In genomic region chr11:18069348-18070031, GRCm38 (mm10) we compare ENCODE assay signal across 16 mouse cellular contexts.
DNase-seq lines count a peak whose midpoint lies in the region; ATAC-seq and TF ChIP-seq lines count a peak whose summit lies in the region.
"Had no signal": no experiment of that assay in that cellular context is flagged by ENCODE, and none has a peak within 500 bp of the region (broad histone marks: within the 10 kb centered on the region; RNA-seq: fewer than 3 reads in every experiment).

No protein-coding gene starts in this region.

- H3K36me3 ChIP-seq in forebrain, embryonic 15.5 days, result no peaks in the 10 kb centered on the region
- H3K36me3 ChIP-seq in hindbrain, postnatal 0 days (ENCODE audit: insufficient read depth, low read length), result no peaks in the 10 kb centered on the region
- no peaks in the 10 kb centered on the region for H3K36me3 ChIP-seq in neural tube, embryonic 14.5 days (ENCODE audit: control insufficient read depth, insufficient read depth, low read length)
- H3K36me3 ChIP-seq in liver, embryonic 12.5 days, result no peaks in the 10 kb centered on the region
- H3K36me3 ChIP-seq: heart, embryonic 13.5 days had no signal

- peak overlapping the region; percentile 94; the same call in 1 of the 2 replicates for H3K27ac ChIP-seq in embryonic fibroblast, embryonic 13.5 days (ENCODE audit: insufficient read depth, low read length)
- no peak overlapping the region for H3K27ac ChIP-seq in forebrain, embryonic 15.5 days (replicated peaks)
- no peak overlapping the region for H3K27ac ChIP-seq in hindbrain, postnatal 0 days
- peak overlapping the region; percentile 40; the same call in 1 of the 2 replicates for H3K27ac ChIP-seq in neural tube, embryonic 14.5 days (ENCODE audit: low read depth, low read length)
- H3K27ac ChIP-seq in liver, embryonic 12.5 days, result no peak overlapping the region
- H3K27ac ChIP-seq: heart, embryonic 13.5 days; stomach, postnatal 0 days had no signal

- no peak overlapping the region for H3K4me2 ChIP-seq in forebrain, embryonic 15.5 days (replicated peaks)
- no peak overlapping the region for H3K4me2 ChIP-seq in hindbrain, postnatal 0 days (ENCODE audit: low read depth, low read length)
- H3K4me2 ChIP-seq in neural tube, embryonic 14.5 days (ENCODE audit: low read depth, low read length), result peak overlapping the region; percentile 8; the same call in 1 of the 2 replicates
- H3K4me2 ChIP-seq in liver, embryonic 12.5 days, result no peak overlapping the region
- H3K4me2 ChIP-seq: heart, embryonic 13.5 days had no signal

- WGBS in forebrain, embryonic 15.5 days, result 35% methylated on average over 7 of the region's 7 CpGs
- WGBS in hindbrain, postnatal 0 days, result 48% methylated on average over 7 of the region's 7 CpGs
- WGBS in neural tube, embryonic 14.5 days, result 30% methylated on average over 7 of the region's 7 CpGs
- WGBS in liver, embryonic 12.5 days (ENCODE audit: insufficient replicate concordance), result 30% methylated on average over 7 of the region's 7 CpGs

- H3K9me3 ChIP-seq in forebrain, embryonic 15.5 days, result no peaks in the 10 kb centered on the region
- no peaks in the 10 kb centered on the region for H3K9me3 ChIP-seq in hindbrain, postnatal 0 days (ENCODE audit: low read length)
- no peaks in the 10 kb centered on the region for H3K9me3 ChIP-seq in neural tube, embryonic 14.5 days (ENCODE audit: control insufficient read depth, low read length)
- H3K9me3 ChIP-seq in liver, embryonic 12.5 days (replicated peaks), result no peaks in the 10 kb centered on the region
- H3K9me3 ChIP-seq: heart, embryonic 13.5 days had no signal

- 0 out of 2 replicates have a peak, but pooled peaks have one; percentile 29 for ATAC-seq in forebrain, embryonic 15.5 days (replicated peaks)
- 0 out of 2 replicates have a peak, but pooled peaks have one; percentile 61 for ATAC-seq in hindbrain, postnatal 0 days
- peak; percentile 91 for ATAC-seq in neural tube, embryonic 14.5 days (ENCODE audit: low read depth)
- ATAC-seq in liver, embryonic 12.5 days, result no peak
- ATAC-seq: lung, postnatal 0 days had no signal

- no peak for TF ChIP-seq POLR2A in embryonic fibroblast, embryonic 13.5 days (IDR thresholded peaks at IDR 0.05; ENCODE audit: low read depth, low read length)

- no peak for TF ChIP-seq CTCF in embryonic fibroblast, embryonic 13.5 days (IDR thresholded peaks at IDR 0.05; ENCODE audit: borderline replicate concordance, insufficient read depth, low read length)
- no peak for TF ChIP-seq CTCF in hindbrain, postnatal 0 days (IDR thresholded peaks at IDR 0.05; ENCODE audit: low read depth)

- H3K9ac ChIP-seq in forebrain, embryonic 15.5 days (replicated peaks), result no peak overlapping the region
- no peak overlapping the region for H3K9ac ChIP-seq in hindbrain, postnatal 0 days (replicated peaks; ENCODE audit: low read length)
- H3K9ac ChIP-seq in neural tube, embryonic 14.5 days (replicated peaks; ENCODE audit: low read depth, low read length), result no peak overlapping the region
- no peak overlapping the region for H3K9ac ChIP-seq in liver, embryonic 12.5 days
- H3K9ac ChIP-seq: heart, embryonic 13.5 days had no signal

- H3K4me3 ChIP-seq in embryonic fibroblast, embryonic 13.5 days (ENCODE audit: insufficient read depth, low read length), result no peak overlapping the region
- no peak overlapping the region for H3K4me3 ChIP-seq in forebrain, embryonic 15.5 days
- no peak overlapping the region for H3K4me3 ChIP-seq in hindbrain, postnatal 0 days (ENCODE audit: low read length)
- no peak overlapping the region for H3K4me3 ChIP-seq in neural tube, embryonic 14.5 days (ENCODE audit: low read depth, low read length)
- no peak overlapping the region for H3K4me3 ChIP-seq in liver, embryonic 12.5 days
- H3K4me3 ChIP-seq: erythroblast, embryonic 14.5 days; heart, embryonic 13.5 days had no signal

- H3K27me3 ChIP-seq in forebrain, embryonic 15.5 days, result no peaks in the 10 kb centered on the region
- H3K27me3 ChIP-seq in hindbrain, postnatal 0 days (ENCODE audit: insufficient read depth, low read length), result no peaks in the 10 kb centered on the region
- H3K27me3 ChIP-seq in neural tube, embryonic 14.5 days (ENCODE audit: control insufficient read depth, insufficient read depth, low read length), result no peaks in the 10 kb centered on the region
- H3K27me3 ChIP-seq in liver, embryonic 12.5 days (replicated peaks), result no peaks in the 10 kb centered on the region
- H3K27me3 ChIP-seq: heart, embryonic 13.5 days had no signal

- DNase-seq in hindbrain, postnatal 0 days (ENCODE audit: low spot score), result no peak
- no peak for DNase-seq in adipocyte (ENCODE audit: low spot score)
- DNase-seq in left cerebral cortex, adult 9 months (ENCODE audit: low spot score in 2 of 2), result no peak
- DNase-seq: adrenal gland, postnatal 36 days; cerebellum, postnatal 10 days; heart, postnatal 4 days; kidney, adult 11 months; kidney, postnatal 10 days had no signal

- H3K4me1 ChIP-seq in embryonic fibroblast, embryonic 13.5 days (ENCODE audit: control insufficient read depth, insufficient read depth, low read length), result peaks cover 15% of the 10 kb centered on the region
- H3K4me1 ChIP-seq in forebrain, embryonic 15.5 days, result peaks cover 7% of the 10 kb centered on the region
- no peaks in the 10 kb centered on the region for H3K4me1 ChIP-seq in hindbrain, postnatal 0 days (ENCODE audit: insufficient read depth, low read length)
- H3K4me1 ChIP-seq in neural tube, embryonic 14.5 days (ENCODE audit: control insufficient read depth, insufficient read depth, low read length), result peaks cover 3% of the 10 kb centered on the region; the same call in 1 of the 2 replicates
- H3K4me1 ChIP-seq in liver, embryonic 12.5 days, result no peaks in the 10 kb centered on the region

Comparison
In these comparisons a context has a peak if more than half of its experiments do, and no peak if none do; other contexts are left out.
1. H3K27ac ChIP-seq: peak in embryonic fibroblast, embryonic 13.5 days (single experiment) and neural tube, embryonic 14.5 days (single experiment); none in forebrain, embryonic 15.5 days (single experiment), hindbrain, postnatal 0 days (single experiment) and liver, embryonic 12.5 days (single experiment).